ENCODE assay signal across 7 mouse cellular contexts in genomic region chr19:15667889-15668623, GRCm38 (mm10).
DNase-seq lines count a peak whose midpoint lies in the region; ATAC-seq lines count a peak whose summit lies in the region.

No protein-coding gene starts in this region.

- no peak overlapping the region for H3K4me2 ChIP-seq in hindbrain, embryonic 16.5 days (ENCODE audit: low read length)

- 16% methylated on average over 13 of the region's 13 CpGs for WGBS in hindbrain, embryonic 16.5 days
- 61% methylated on average over 13 of the region's 13 CpGs for WGBS in midbrain, embryonic 10.5 days

- DNase-seq in urinary bladder, postnatal 14 days (ENCODE audit: low spot score): peak; percentile 7
- no peak for DNase-seq in urinary bladder, postnatal 25 days (ENCODE audit: low spot score)
- peak; percentile 62 for DNase-seq in embryo, embryonic 11 days
- peak; percentile 28 for DNase-seq in midbrain, embryonic 10.5 days (ENCODE audit: low spot score)
- DNase-seq in thymus, adult 18-20 months: no peak
- DNase-seq in lung, postnatal 25 days (ENCODE audit: low spot score): no peak

- no peaks in the 10 kb centered on the region for H3K36me3 ChIP-seq in hindbrain, embryonic 16.5 days (ENCODE audit: control insufficient read depth, insufficient read depth, low read length)
- no peaks in the 10 kb centered on the region for H3K36me3 ChIP-seq in midbrain, embryonic 10.5 days

- H3K9me3 ChIP-seq in hindbrain, embryonic 16.5 days (ENCODE audit: control insufficient read depth, low read length): no peaks in the 10 kb centered on the region
- H3K9me3 ChIP-seq in midbrain, embryonic 10.5 days (replicated peaks): no peaks in the 10 kb centered on the region

- ATAC-seq in hindbrain, embryonic 16.5 days: peak; percentile 79

- H3K9ac ChIP-seq in hindbrain, embryonic 16.5 days (ENCODE audit: low read depth, low read length): no peak overlapping the region

- peaks cover 15% of the 10 kb centered on the region for H3K4me1 ChIP-seq in hindbrain, embryonic 16.5 days (ENCODE audit: control insufficient read depth, insufficient read depth, low read depth, low read length)
- peaks cover 17% of the 10 kb centered on the region for H3K4me1 ChIP-seq in midbrain, embryonic 10.5 days

- peaks cover 5% of the 10 kb centered on the region for H3K27me3 ChIP-seq in hindbrain, embryonic 16.5 days (replicated peaks; ENCODE audit: control insufficient read depth, insufficient read depth, low read length)
- H3K27me3 ChIP-seq in midbrain, embryonic 10.5 days (ENCODE audit: low read depth, poor library complexity, severe bottlenecking): 0 out of 2 replicates have a peak, but pooled peaks cover 8% of the 10 kb centered on the region

- no peak overlapping the region for H3K4me3 ChIP-seq in hindbrain, embryonic 16.5 days (ENCODE audit: low read length)
- H3K4me3 ChIP-seq in midbrain, embryonic 10.5 days: no peak overlapping the region

- peak overlapping the region; percentile 26 for H3K27ac ChIP-seq in hindbrain, embryonic 16.5 days (ENCODE audit: low read depth, low read length)
- peak overlapping the region; percentile 73 for H3K27ac ChIP-seq in midbrain, embryonic 10.5 days (replicated peaks)

Comparison
In these comparisons a context has a peak if more than half of its experiments do, and no peak if none do; other contexts are left out.
1. DNase-seq: peak in urinary bladder, postnatal 14 days (single experiment), embryo, embryonic 11 days (single experiment) and midbrain, embryonic 10.5 days (single experiment); none in urinary bladder, postnatal 25 days (single experiment), thymus, adult 18-20 months (0 of 2) and lung, postnatal 25 days (single experiment).